Comparison of ENCODE assay signal across 7 mouse cellular contexts in the genomic region with DNA sequence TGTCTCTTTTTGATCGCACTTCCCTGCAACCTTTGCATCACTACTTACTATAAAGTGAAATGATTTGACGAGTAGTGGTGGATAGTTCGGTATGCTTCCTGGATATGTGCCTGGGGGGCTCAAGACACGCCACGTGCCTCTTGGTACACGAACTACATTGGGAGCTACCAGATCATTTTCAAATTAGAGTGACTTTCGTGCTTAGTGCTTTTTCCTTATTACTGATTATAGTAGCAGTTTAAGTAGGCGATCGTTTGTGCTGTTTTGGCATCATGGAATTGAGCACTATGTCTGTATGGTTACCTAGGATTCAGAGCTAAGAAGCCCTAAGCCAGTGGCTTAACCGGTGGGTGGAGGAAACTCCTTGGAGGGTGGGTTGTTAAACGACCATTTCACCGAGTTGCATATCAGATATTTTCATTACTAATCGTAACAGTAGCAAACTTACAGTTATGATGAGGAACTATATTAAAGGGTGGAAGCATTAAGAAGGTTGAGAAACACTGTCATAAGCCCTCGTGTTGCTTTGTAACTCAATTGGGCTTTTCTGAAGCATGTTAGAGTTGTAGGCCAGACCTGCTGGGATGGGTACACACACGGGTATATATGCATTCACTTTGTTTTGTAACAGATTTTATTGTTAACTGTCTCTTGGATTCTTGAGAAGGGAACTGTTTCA. TPM values are rescaled to one million over a fixed set of nuclear protein-coding genes. Genes with fewer than 3 reads are reported as not detected.
DNase-seq lines count a peak whose midpoint lies in the region; ATAC-seq and TF ChIP-seq lines count a peak whose summit lies in the region.

No protein-coding gene starts in this region.

- H3K4me2 ChIP-seq in embryonic facial prominence, embryonic 12.5 days (replicated peaks), result peak overlapping the region; percentile 68
- H3K4me2 ChIP-seq in intestine, embryonic 16.5 days (ENCODE audit: low read depth, low read length), result peak overlapping the region; percentile 80

- 2% methylated on average over 15 of the region's 15 CpGs for WGBS in lung, adult 2 months
- WGBS in embryonic facial prominence, embryonic 12.5 days, result 7% methylated on average over 15 of the region's 15 CpGs
- 3% methylated on average over 15 of the region's 15 CpGs for WGBS in intestine, embryonic 16.5 days
- 3% methylated on average over 15 of the region's 15 CpGs for WGBS in olfactory bulb, adult 2 months

- TF ChIP-seq POLR2A in lung, adult 2 months (IDR thresholded peaks at IDR 0.05; ENCODE audit: borderline replicate concordance, extremely low read depth, low read depth, low read length), result no peak
- no peak for TF ChIP-seq POLR2A in olfactory bulb, adult 2 months (IDR thresholded peaks at IDR 0.05; ENCODE audit: insufficient read depth, low read depth, low read length)

- no peaks in the 10 kb centered on the region for H3K27me3 ChIP-seq in embryonic facial prominence, embryonic 12.5 days
- H3K27me3 ChIP-seq in intestine, embryonic 16.5 days (replicated peaks; ENCODE audit: control insufficient read depth, insufficient read depth, low read length), result no peaks in the 10 kb centered on the region

- no peak for ATAC-seq in embryonic facial prominence, embryonic 12.5 days (ENCODE audit: insufficient number of reproducible peaks, insufficient read depth, low FRiP score, low TSS enrichment)
- peak; percentile 20 for ATAC-seq in intestine, embryonic 16.5 days

- peaks cover 24% of the 10 kb centered on the region for H3K36me3 ChIP-seq in embryonic facial prominence, embryonic 12.5 days
- peaks cover 4% of the 10 kb centered on the region; the same call in 1 of the 2 replicates for H3K36me3 ChIP-seq in intestine, embryonic 16.5 days (ENCODE audit: control insufficient read depth, insufficient read depth, low read length)

- H3K27ac ChIP-seq in embryonic facial prominence, embryonic 12.5 days, result peak overlapping the region; percentile 87; the same call in 1 of the 2 replicates
- peak overlapping the region; percentile 83 for H3K27ac ChIP-seq in intestine, embryonic 16.5 days (ENCODE audit: low read length)
- H3K27ac ChIP-seq in olfactory bulb, adult 2 months (ENCODE audit: insufficient read depth, low read depth, low read length), result no peak overlapping the region

- peak overlapping the region; percentile 94 for H3K9ac ChIP-seq in embryonic facial prominence, embryonic 12.5 days
- peak overlapping the region; percentile 90 for H3K9ac ChIP-seq in intestine, embryonic 16.5 days (ENCODE audit: low read depth, low read length)

- TF ChIP-seq CTCF in lung, adult 2 months (IDR thresholded peaks at IDR 0.05; ENCODE audit: insufficient read depth, low read length), result no peak
- no peak for TF ChIP-seq CTCF in olfactory bulb, adult 2 months (IDR thresholded peaks at IDR 0.05; ENCODE audit: insufficient read depth, low read depth, low read length)

- no peaks in the 10 kb centered on the region for H3K9me3 ChIP-seq in embryonic facial prominence, embryonic 12.5 days
- no peaks in the 10 kb centered on the region for H3K9me3 ChIP-seq in intestine, embryonic 16.5 days (ENCODE audit: control insufficient read depth, low read length)

- peak overlapping the region; percentile 68 for H3K4me3 ChIP-seq in lung, adult 2 months (replicated peaks; ENCODE audit: extremely low read depth, low read depth, low read length)
- peak overlapping the region; percentile 85 for H3K4me3 ChIP-seq in embryonic facial prominence, embryonic 12.5 days
- H3K4me3 ChIP-seq in intestine, embryonic 16.5 days (ENCODE audit: low read length), result peak overlapping the region; percentile 78
- peak overlapping the region; percentile 88 for H3K4me3 ChIP-seq in olfactory bulb, adult 2 months (ENCODE audit: insufficient read depth, low read depth, low read length)

- H3K4me1 ChIP-seq in lung, adult 2 months (ENCODE audit: control insufficient read depth, insufficient read depth, low read length), result peaks cover 3% of the 10 kb centered on the region; the same call in 1 of the 2 replicates
- H3K4me1 ChIP-seq in embryonic facial prominence, embryonic 12.5 days, result peaks cover 8% of the 10 kb centered on the region
- H3K4me1 ChIP-seq in intestine, embryonic 16.5 days (ENCODE audit: control insufficient read depth, insufficient read depth, low read length), result 0 out of 2 replicates have a peak, but pooled peaks cover 3% of the 10 kb centered on the region
- no peaks in the 10 kb centered on the region for H3K4me1 ChIP-seq in olfactory bulb, adult 2 months (ENCODE audit: control insufficient read depth, insufficient read depth, low read length)

- DNase-seq in lung, adult 2 months, result no peak
- no peak for DNase-seq in lung, postnatal 10 days
- DNase-seq in cerebellum, postnatal 14 days, result no peak
- no peak for DNase-seq in urinary bladder, postnatal 25 days (ENCODE audit: low spot score)

RNA-seq across cellular contexts. Expression of a gene that starts 0.8 kb away (rescaled TPM):
- 5.8 and 9.1 TPM in 2 replicates for polyA plus RNA-seq in lung, adult 2 months (2012; rRNA removed)
- 187 and 196 TPM in 2 replicates for polyA plus RNA-seq in embryonic facial prominence, embryonic 12.5 days (2016; fragmentation: Nextera tagmentation; extraction: Ambion mirVana)
- 130 and 142 TPM in 2 replicates for polyA plus RNA-seq in intestine, embryonic 16.5 days (2015; fragmentation: Nextera tagmentation; extraction: Ambion mirVana)
- not detected in 2 replicates for polyA plus RNA-seq in olfactory bulb, adult 2 months (2012; ENCODE audit: insufficient read depth, insufficient read length, low replicate concordance, missing spikeins)

RNA-seq across cellular contexts. Expression of a gene that starts 24.3 kb away (rescaled TPM):
- polyA plus RNA-seq in lung, adult 2 months (2012; rRNA removed), result 5.7 and 10.2 TPM in 2 replicates
- 7.0 and 7.8 TPM in 2 replicates for polyA plus RNA-seq in embryonic facial prominence, embryonic 12.5 days (2016; fragmentation: Nextera tagmentation; extraction: Ambion mirVana)
- polyA plus RNA-seq in intestine, embryonic 16.5 days (2015; fragmentation: Nextera tagmentation; extraction: Ambion mirVana), result 2.4 and 2.8 TPM in 2 replicates
- polyA plus RNA-seq in olfactory bulb, adult 2 months (2012; ENCODE audit: insufficient read depth, insufficient read length, low replicate concordance, missing spikeins), result not detected in 2 replicates

RNA-seq across cellular contexts. Expression of a gene that starts 36.9 kb away (rescaled TPM):
- 0.92 and 1.2 TPM in 2 replicates for polyA plus RNA-seq in lung, adult 2 months (2012; rRNA removed)
- 39.8 and 40.0 TPM in 2 replicates for polyA plus RNA-seq in embryonic facial prominence, embryonic 12.5 days (2016; fragmentation: Nextera tagmentation; extraction: Ambion mirVana)
- 18.1 and 19.9 TPM in 2 replicates for polyA plus RNA-seq in intestine, embryonic 16.5 days (2015; fragmentation: Nextera tagmentation; extraction: Ambion mirVana)
- not detected in 2 replicates for polyA plus RNA-seq in olfactory bulb, adult 2 months (2012; ENCODE audit: insufficient read depth, insufficient read length, low replicate concordance, missing spikeins)

RNA-seq across cellular contexts. Expression of a gene that starts 37.4 kb away (rescaled TPM):
- polyA plus RNA-seq in lung, adult 2 months (2012; rRNA removed), result 54.0 and 57.1 TPM in 2 replicates
- 51.0 and 56.7 TPM in 2 replicates for polyA plus RNA-seq in embryonic facial prominence, embryonic 12.5 days (2016; fragmentation: Nextera tagmentation; extraction: Ambion mirVana)
- polyA plus RNA-seq in intestine, embryonic 16.5 days (2015; fragmentation: Nextera tagmentation; extraction: Ambion mirVana), result 113 and 120 TPM in 2 replicates
- not detected in 2 replicates for polyA plus RNA-seq in olfactory bulb, adult 2 months (2012; ENCODE audit: insufficient read depth, insufficient read length, low replicate concordance, missing spikeins)

Comparison
In these comparisons a context has a peak if more than half of its experiments do, and no peak if none do; other contexts are left out.
1. RNA of a gene that starts 0.8 kb away (polyA plus RNA-seq): 187 to 196 TPM in embryonic facial prominence, embryonic 12.5 days and 130 to 142 TPM in intestine, embryonic 16.5 days; 5.8 to 9.1 TPM in lung, adult 2 months and not detected in olfactory bulb, adult 2 months; every median in the first group is over 10 times any median in the second.
2. Peak in every context shown above with its lines, with median percentiles within 50 percentile points of each other: H3K4me3 ChIP-seq.